Mouse (Mus musculus) heart, postnatal 14 days (tissue): ENCODE results near the gene Gm13090. TPM values are rescaled to one million over a fixed set of nuclear protein-coding genes. Genes with fewer than 3 reads are reported as not detected.

ENCODE experiments used
- DNase-seq, 2 experiments: peaks; one replicate each; pipeline ENCODE4 v3.0.0; 2021 to 2022
- intact Hi-C: fragments of 180-260 bp; cut with DNase I; formaldehyde crosslinking; loops from one replicate; pipeline ENCODE4 v1.15.1; 2025
- total RNA-seq, 2 experiments: library from RNA; stranded (reverse); gene quantifications; 2 replicates each; pipeline ENCODE4 v1.2.3; 2021

The Gm13090 gene
- total RNA-seq, 2 experiments from 2014 or later, result not detected

GRCm38 (mm10) chr4:151095207-151095606, 5.8 kb downstream of the Gm13090 start:
- DNase-seq, result peak in 1 of 2 experiments; percentile 67
- intact Hi-C loops, result no loop called here

- intact Hi-C loops, result no loop called here
- DNase-seq, result peak; percentile 30 to 44
Observed at GRCm38 (mm10) chr4:151096334-151097103, 7.1 kb downstream of the Gm13090 start.

- intact Hi-C loops, result no loop called here
- DNase-seq, result no peak
Observed at GRCm38 (mm10) chr4:151097104-151097438, 7.7 kb downstream of the Gm13090 start.

- DNase-seq, result no peak
- intact Hi-C loops, result no loop called here
Observed at GRCm38 (mm10) chr4:151103646-151104045, 14.3 kb downstream of the Gm13090 start.

GRCm38 (mm10) chr4:151104147-151104546, 14.8 kb downstream of the Gm13090 start:
- DNase-seq, result no peak
- intact Hi-C loops, result no loop called here

- no peak for DNase-seq
- intact Hi-C loops, result no loop called here
Observed at GRCm38 (mm10) chr4:151105886-151106285, 16.5 kb downstream of the Gm13090 start.

GRCm38 (mm10) chr4:151106468-151106867, 17.1 kb downstream of the Gm13090 start:
- no peak for DNase-seq
- intact Hi-C loops, result no loop called here

- peak; percentile 32 to 40 for DNase-seq
- intact Hi-C loops, result no loop called here
Observed at GRCm38 (mm10) chr4:151107131-151108001, 18.0 kb downstream of the Gm13090 start.

- DNase-seq, result peak; percentile 88 to 93
- intact Hi-C loops, result no loop called here
Observed at GRCm38 (mm10) chr4:151108028-151108771, 18.8 kb downstream of the Gm13090 start.

- intact Hi-C loops, result no loop called here
- no peak for DNase-seq
Observed at GRCm38 (mm10) chr4:151108834-151109241, 19.5 kb downstream of the Gm13090 start.

GRCm38 (mm10) chr4:151111226-151111625, 21.9 kb downstream of the Gm13090 start:
- intact Hi-C loops, result no loop called here
- DNase-seq, result no peak

- intact Hi-C loops, result no loop called here
- DNase-seq, result no peak
Observed at GRCm38 (mm10) chr4:151114574-151114973, 25.2 kb downstream of the Gm13090 start.

GRCm38 (mm10) chr4:151118883-151119282, 29.5 kb downstream of the Gm13090 start:
- intact Hi-C loops, result no loop called here
- no peak for DNase-seq

GRCm38 (mm10) chr4:151127636-151128548, 38.5 kb downstream of the Gm13090 start:
- no peak for DNase-seq
- intact Hi-C loops, result loop anchor here (1.0 kb wide), 1 partner anchor 54 kb away; no protein-coding TSS in a partner anchor

GRCm38 (mm10) chr4:151128641-151129541, 39.5 kb downstream of the Gm13090 start:
- intact Hi-C loops, result loop anchor here (1.0 kb wide), 1 partner anchor 55 kb away; no protein-coding TSS in a partner anchor
- DNase-seq, result peak; percentile 68 to 73

GRCm38 (mm10) chr4:151129725-151130557, 40.6 kb downstream of the Gm13090 start:
- peak; percentile 37 to 48 for DNase-seq

GRCm38 (mm10) chr4:151130756-151131490, 41.6 kb downstream of the Gm13090 start:
- intact Hi-C loops, result no loop called here

More at GRCm38 (mm10) chr4:151129725-151130557, 40.6 kb downstream of the Gm13090 start:
- intact Hi-C loops, result no loop called here

More at GRCm38 (mm10) chr4:151130756-151131490, 41.6 kb downstream of the Gm13090 start:
- DNase-seq, result no peak
